16 mouse cellular contexts compared by ENCODE assay signal in genomic region chr10:11608451-11608850, GRCm38 (mm10).
"Had no signal": no experiment of that assay in that cellular context is flagged by ENCODE, and none has a peak within 500 bp of the region (broad histone marks: within the 10 kb centered on the region; RNA-seq: fewer than 3 reads in every experiment).

No protein-coding gene starts in this region.

- H3K4me1 ChIP-seq: neural tube, embryonic 13.5 days; neural tube, embryonic 15.5 days; stomach, embryonic 15.5 days had no signal

- H3K36me3 ChIP-seq: neural tube, embryonic 13.5 days; neural tube, embryonic 15.5 days; stomach, embryonic 15.5 days had no signal

- H3K27me3 ChIP-seq: neural tube, embryonic 13.5 days; neural tube, embryonic 15.5 days; stomach, embryonic 15.5 days had no signal

- H3K4me2 ChIP-seq: neural tube, embryonic 13.5 days; neural tube, embryonic 15.5 days; stomach, embryonic 15.5 days had no signal

- H3K27ac ChIP-seq: neural tube, embryonic 13.5 days; neural tube, embryonic 15.5 days; stomach, embryonic 15.5 days; stomach, postnatal 0 days had no signal

- H3K9me3 ChIP-seq: neural tube, embryonic 13.5 days; neural tube, embryonic 15.5 days; stomach, embryonic 15.5 days had no signal

- DNase-seq: retina, postnatal 1 day; right cerebral cortex, adult 18-20 months; right cerebral cortex, postnatal 14 days; right cerebral cortex, postnatal 25 days; right cerebral cortex, postnatal 4 days; spleen, adult 18-20 months; thymus, adult 18-20 months; thymus, adult 2 months; thymus, postnatal 14 days; thymus, postnatal 25 days; thymus, postnatal 36 days; thymus, postnatal 4 days had no signal

- H3K9ac ChIP-seq: neural tube, embryonic 13.5 days; neural tube, embryonic 15.5 days; stomach, embryonic 15.5 days had no signal

- H3K4me3 ChIP-seq: neural tube, embryonic 13.5 days; neural tube, embryonic 15.5 days; stomach, embryonic 15.5 days had no signal
